Mouse (Mus musculus) NIH3T3 (cell line): ENCODE measurements around the gene Pigq.

Experiments
- DNase-seq: peaks from one replicate; pipeline ENCODE4 v3.0.0-alpha.2; 2012; ENCODE audit warnings: low read depth

Gene Pigq

GRCm38 (mm10) chr17:25944366-25945163, at the start of gene Pigq, which contains the start of gene Nhlrc4:
Pigq (minus strand) TSS chr17:25944936.
Nhlrc4 (minus strand) TSS chr17:25944961.
- no peak for DNase-seq

- DNase-seq: no peak
Measured at GRCm38 (mm10) chr17:25993489-25993888, 48.8 kb upstream of the Pigq start.

GRCm38 (mm10) chr17:25992274-25992673, 47.5 kb upstream of the Pigq start:
- DNase-seq: no peak

GRCm38 (mm10) chr17:25990331-25990730, 45.6 kb upstream of the Pigq start:
- no peak for DNase-seq

GRCm38 (mm10) chr17:25985306-25986294, 40.9 kb upstream of the Pigq start, which contains the start of gene Capn15:
Capn15 (minus strand) TSS chr17:25985796.
- DNase-seq: peak; percentile 98

- peak; percentile 28 for DNase-seq
Measured at GRCm38 (mm10) chr17:25984556-25985305, 40.0 kb upstream of the Pigq start.

- DNase-seq: no peak
Measured at GRCm38 (mm10) chr17:25984066-25984465, 39.3 kb upstream of the Pigq start.

- DNase-seq: no peak
Measured at GRCm38 (mm10) chr17:25982913-25983312, 38.2 kb upstream of the Pigq start.

- DNase-seq: no peak
Measured at GRCm38 (mm10) chr17:25980854-25981253, 36.1 kb upstream of the Pigq start.

GRCm38 (mm10) chr17:25979829-25980738, 35.3 kb upstream of the Pigq start:
- no peak for DNase-seq

GRCm38 (mm10) chr17:25970954-25971707, 26.4 kb upstream of the Pigq start:
- no peak for DNase-seq

- DNase-seq: peak; percentile 21
Measured at GRCm38 (mm10) chr17:25970448-25970847, 25.7 kb upstream of the Pigq start.

- no peak for DNase-seq
Measured at GRCm38 (mm10) chr17:25968176-25968575, 23.4 kb upstream of the Pigq start.

GRCm38 (mm10) chr17:25967652-25968051, 22.9 kb upstream of the Pigq start:
- peak; percentile 54 for DNase-seq

- DNase-seq: peak; percentile 25
Measured at GRCm38 (mm10) chr17:25964271-25964670, 19.5 kb upstream of the Pigq start.

GRCm38 (mm10) chr17:25962413-25962905, 17.7 kb upstream of the Pigq start:
- DNase-seq: no peak

GRCm38 (mm10) chr17:25961566-25961965, 16.8 kb upstream of the Pigq start:
- DNase-seq: no peak

GRCm38 (mm10) chr17:25959630-25960467, 15.1 kb upstream of the Pigq start:
- DNase-seq: no peak
